Mouse (Mus musculus) monocyte, adult 59 days (primary cell): ENCODE results near the gene Smarca5. TPM values are rescaled to one million over a fixed set of nuclear protein-coding genes. Genes with fewer than 3 reads are reported as not detected.

Experiments
- total RNA-seq, 2 experiments: library from RNA; stranded (reverse); gene quantifications; one replicate each; pipeline ENCODE4 v1.2.4; 2023

Gene Smarca5
- 10 to 100 TPM; 79.4 to 91.8 TPM for total RNA-seq

DNA sequence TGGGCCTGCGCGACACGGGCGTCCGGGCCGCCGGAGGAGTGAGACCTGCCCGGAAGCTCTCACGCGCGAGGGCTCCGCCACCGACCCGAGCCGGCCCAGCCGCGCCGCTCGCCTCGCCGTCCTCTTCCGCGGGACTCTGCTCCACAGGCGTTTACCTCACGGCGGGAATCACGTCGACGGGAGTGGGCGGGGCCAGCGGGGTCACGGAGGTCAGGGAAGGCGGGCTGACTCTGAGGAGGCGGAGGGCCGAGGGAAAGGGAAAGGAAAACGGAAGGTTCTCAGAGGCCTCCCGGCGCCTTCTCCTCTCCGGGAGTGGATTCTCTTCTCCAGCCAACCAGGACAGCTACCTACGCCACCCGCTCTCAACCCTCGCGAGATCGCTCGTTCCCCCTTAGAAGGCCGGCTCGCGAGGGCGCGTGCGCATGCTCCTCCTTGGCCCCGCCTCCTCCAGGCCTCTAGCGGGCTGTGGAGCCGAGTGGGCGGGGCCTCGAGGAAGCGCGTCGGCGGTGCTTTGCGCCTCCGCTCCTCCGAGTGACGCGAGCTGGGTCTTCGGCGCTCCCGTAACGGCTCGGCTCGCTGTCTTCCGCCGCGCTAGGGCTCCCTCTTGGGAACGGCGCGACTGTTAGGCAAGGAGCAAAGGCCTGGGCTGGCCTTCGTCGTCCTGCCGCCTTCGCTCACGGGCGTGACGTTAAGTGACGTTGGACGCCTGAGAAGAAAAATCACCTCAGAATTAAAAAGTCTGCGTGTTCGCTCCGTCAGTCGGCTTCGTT lies at the start of gene Smarca5:
Gene Smarca5, minus strand, starts transcription at position 343 of the 770 bp plus-strand sequence.

Other genes with a start within 250 kb of the Smarca5 start
- not detected for gene Gypa, start 245.7 kb downstream of the Smarca5 start, total RNA-seq
- not detected for gene Frem3, start 128.4 kb downstream of the Smarca5 start, total RNA-seq
- gene Gab1, start 141.0 kb upstream of the Smarca5 start, total RNA-seq, result 1 to 10 TPM; 8.1 TPM